Mouse (Mus musculus) kidney, adult 11 months (tissue): Measurements from ENCODE around the gene Arhgef9.

Experiments used
- DNase-seq: peaks from one replicate; pipeline ENCODE4 v3.0.0; 2022

Arhgef9 gene

GRCm38 (mm10) chrX:95196104-95196919, at the start of gene Arhgef9:
Gene Arhgef9 (minus strand): TSS chrX:95196856.
- no peak for DNase-seq

GRCm38 (mm10) chrX:95238896-95239295, 42.2 kb upstream of the Arhgef9 start:
- DNase-seq: no peak

GRCm38 (mm10) chrX:95195363-95196103, 1.1 kb downstream of the Arhgef9 start:
- DNase-seq: no peak

GRCm38 (mm10) chrX:95175978-95176377, 20.7 kb downstream of the Arhgef9 start:
- DNase-seq: no peak

- peak; percentile 91 for DNase-seq
Measured at GRCm38 (mm10) chrX:95166317-95166716, 30.3 kb downstream of the Arhgef9 start.

GRCm38 (mm10) chrX:95165671-95166127, 31.0 kb downstream of the Arhgef9 start:
- DNase-seq: peak; percentile 9

GRCm38 (mm10) chrX:95164140-95164539, 32.5 kb downstream of the Arhgef9 start:
- no peak for DNase-seq

- no peak for DNase-seq
Measured at GRCm38 (mm10) chrX:95163452-95163851, 33.2 kb downstream of the Arhgef9 start.

GRCm38 (mm10) chrX:95156833-95157386, 39.7 kb downstream of the Arhgef9 start:
- DNase-seq: no peak

- no peak for DNase-seq
Measured at GRCm38 (mm10) chrX:95138636-95139035, 58.0 kb downstream of the Arhgef9 start.

GRCm38 (mm10) chrX:95133502-95133901, 63.2 kb downstream of the Arhgef9 start:
- no peak for DNase-seq

- DNase-seq: no peak
Measured at GRCm38 (mm10) chrX:95132996-95133395, 63.7 kb downstream of the Arhgef9 start.

- DNase-seq: no peak
Measured at GRCm38 (mm10) chrX:95131783-95132182, 64.9 kb downstream of the Arhgef9 start.

- DNase-seq: no peak
Measured at GRCm38 (mm10) chrX:95123462-95123861, 73.2 kb downstream of the Arhgef9 start.

- no peak for DNase-seq
Measured at GRCm38 (mm10) chrX:95104361-95104760, 92.3 kb downstream of the Arhgef9 start.

GRCm38 (mm10) chrX:95087674-95088073, 109.0 kb downstream of the Arhgef9 start:
- DNase-seq: no peak

GRCm38 (mm10) chrX:95077013-95077699, 119.5 kb downstream of the Arhgef9 start:
- no peak for DNase-seq

GRCm38 (mm10) chrX:95027907-95028306, 168.7 kb downstream of the Arhgef9 start:
- DNase-seq: no peak

GRCm38 (mm10) chrX:95026361-95026892, 170.2 kb downstream of the Arhgef9 start, which contains the start of gene Spin4:
Gene Spin4 (minus strand): TSS chrX:95026682.
- peak; percentile 73 for DNase-seq

- no peak for DNase-seq
Measured at GRCm38 (mm10) chrX:95025779-95026360, 170.8 kb downstream of the Arhgef9 start.

GRCm38 (mm10) chrX:95012033-95012432, 184.6 kb downstream of the Arhgef9 start:
- no peak for DNase-seq
